Mouse (Mus musculus): ENCODE results near the gene Rnf11. TPM values are rescaled to one million over a fixed set of nuclear protein-coding genes. Genes with fewer than 3 reads are reported as not detected.

Rnf11 gene
- total and polyA plus RNA-seq, 3 experiments: 11.9 to 30.9 (median 13.7) TPM

- in situ Hi-C loops (cut with MboI; ENCODE audit: low pct_ligation_motif_present, low pct_unique_long_range_greater_than_20kb, low sequenced_read_pairs): no loop called here
- TF ChIP-seq GABPA (IDR thresholded peaks at IDR 0.05; ENCODE audit: insufficient replicate concordance, low read depth, low read length): no peak
- no peak for TF ChIP-seq TBP (conservative IDR thresholded peaks at IDR 0.05; ENCODE audit: low read depth, low read length)
- TF ChIP-seq POLR2A (IDR thresholded peaks at IDR 0.05; ENCODE audit: low read depth, low read length): no peak
- no peak for TF ChIP-seq ELF1 (IDR thresholded peaks at IDR 0.05; ENCODE audit: low read depth, low read length)
- TF ChIP-seq NELFE (IDR thresholded peaks at IDR 0.05; ENCODE audit: low read depth, low read length): no peak
- no peaks in the 10 kb centered on the region for H3K36me3 ChIP-seq (replicated peaks in 1 of 2; ENCODE audit: control insufficient read depth in 1 of 2, insufficient read depth in 1 of 2, low read length in 1 of 2)
These were observed 61.1 kb downstream of the Rnf11 start for GRCm38 (mm10) chr4:109423438-109423837.

GRCm38 (mm10) chr4:109422436-109422835 lies 62.1 kb downstream of the Rnf11 start:
- DNase-seq (ENCODE audit: extremely low read depth): no peak
- H3K27me3 ChIP-seq (replicated peaks): no peaks in the 10 kb centered on the region
- no peaks in the 10 kb centered on the region for H3K36me3 ChIP-seq (replicated peaks in 1 of 2; ENCODE audit: control insufficient read depth in 1 of 2, insufficient read depth in 1 of 2, low read length in 1 of 2)
- dilution Hi-C loops (cut with MboI; ENCODE audit: extremely low pct_ligation_motif_present, extremely low pct_unique_long_range_greater_than_20kb, low sequenced_read_pairs) (no loop called here), in situ Hi-C loops (cut with MboI; ENCODE audit: low pct_ligation_motif_present, low pct_unique_long_range_greater_than_20kb, low sequenced_read_pairs) (no loop called here)
- H3K4me1 ChIP-seq (ENCODE audit: control insufficient read depth in 1 of 2, insufficient read depth in 2 of 2): peaks cover 8 to 27% of the 10 kb centered on the region in 2 experiments
- no peak overlapping the region for H3K9ac ChIP-seq (ENCODE audit: insufficient read depth, low read depth)
- H3K4me2 ChIP-seq (ENCODE audit: insufficient read depth, low read depth, poor library complexity, severe bottlenecking): no peak overlapping the region
- no peak for TF ChIP-seq POLR2A (IDR thresholded peaks at IDR 0.05; ENCODE audit: low read depth, low read length)
- no peak for TF ChIP-seq MAZ (IDR thresholded peaks at IDR 0.05; ENCODE audit: low read depth, low read length)
- TF ChIP-seq POLR2AphosphoS2 (IDR thresholded peaks at IDR 0.05; ENCODE audit: low read depth, low read length): no peak
- no peak for TF ChIP-seq JUN (IDR thresholded peaks at IDR 0.05; ENCODE audit: insufficient read depth, low read depth, low read length)
- TF ChIP-seq KAT2A (IDR thresholded peaks at IDR 0.05; ENCODE audit: insufficient replicate concordance, low read length): no peak
- H3K79me2 ChIP-seq (replicated peaks; ENCODE audit: control insufficient read depth, extremely low read depth, insufficient read depth, poor library complexity, severe bottlenecking): no peaks in the 10 kb centered on the region
- no peak overlapping the region for H3K4me3 ChIP-seq (replicated peaks in 1 of 3; ENCODE audit: low read depth in 2 of 3, low read length in 2 of 3, poor library complexity in 1 of 3)
- H3K9me3 ChIP-seq (replicated peaks; ENCODE audit: low read length): no peaks in the 10 kb centered on the region
- H3K27ac ChIP-seq (ENCODE audit: insufficient read depth, low read depth): no peak overlapping the region

More at GRCm38 (mm10) chr4:109423438-109423837, 61.1 kb downstream of the Rnf11 start:
- DNase-seq (ENCODE audit: extremely low read depth): no peak
- Histone ChIP-seq H3K79me2 (replicated peaks; ENCODE audit: control insufficient read depth, extremely low read depth, insufficient read depth, poor library complexity, severe bottlenecking) (no peaks in the 10 kb centered on the region), H3K27ac (ENCODE audit: insufficient read depth, low read depth) (no peak overlapping the region), H3K9ac (ENCODE audit: insufficient read depth, low read depth) (no peak overlapping the region), H3K27me3 (replicated peaks) (no peaks in the 10 kb centered on the region), H3K9me3 (replicated peaks; ENCODE audit: low read length) (no peaks in the 10 kb centered on the region), H3K4me2 (ENCODE audit: insufficient read depth, low read depth, poor library complexity, severe bottlenecking) (no peak overlapping the region), H3K4me1 (ENCODE audit: control insufficient read depth in 1 of 2, insufficient read depth in 2 of 2) (peaks cover 6 to 26% of the 10 kb centered on the region in 2 experiments), H3K4me3 (replicated peaks in 1 of 3; ENCODE audit: low read depth in 2 of 3, low read length in 2 of 3, poor library complexity in 1 of 3) (no peak overlapping the region)
- dilution Hi-C loops (cut with MboI; ENCODE audit: extremely low pct_ligation_motif_present, extremely low pct_unique_long_range_greater_than_20kb, low sequenced_read_pairs): no loop called here

GRCm38 (mm10) chr4:109421608-109422007 lies 62.9 kb downstream of the Rnf11 start:
- Histone ChIP-seq H3K4me3 (replicated peaks in 1 of 3; ENCODE audit: low read depth in 2 of 3, low read length in 2 of 3, poor library complexity in 1 of 3) (no peak overlapping the region), H3K9ac (ENCODE audit: insufficient read depth, low read depth) (no peak overlapping the region), H3K27me3 (replicated peaks) (no peaks in the 10 kb centered on the region), H3K79me2 (replicated peaks; ENCODE audit: control insufficient read depth, extremely low read depth, insufficient read depth, poor library complexity, severe bottlenecking) (no peaks in the 10 kb centered on the region), H3K4me1 (ENCODE audit: control insufficient read depth in 1 of 2, insufficient read depth in 2 of 2) (peaks cover 8 to 27% of the 10 kb centered on the region in 2 experiments), H3K27ac (ENCODE audit: insufficient read depth, low read depth) (no peak overlapping the region), H3K9me3 (replicated peaks; ENCODE audit: low read length) (no peaks in the 10 kb centered on the region), H3K36me3 (replicated peaks in 1 of 2; ENCODE audit: control insufficient read depth in 1 of 2, insufficient read depth in 1 of 2, low read length in 1 of 2) (no peaks in the 10 kb centered on the region), H3K4me2 (ENCODE audit: insufficient read depth, low read depth, poor library complexity, severe bottlenecking) (no peak overlapping the region)
- in situ Hi-C loops (cut with MboI; ENCODE audit: low pct_ligation_motif_present, low pct_unique_long_range_greater_than_20kb, low sequenced_read_pairs): no loop called here
- TF ChIP-seq ELF1 (IDR thresholded peaks at IDR 0.05; ENCODE audit: low read depth, low read length): no peak
- no peak for TF ChIP-seq IRF4 (IDR thresholded peaks at IDR 0.05; ENCODE audit: low read depth, low read length)
- TF ChIP-seq SMC3 (IDR thresholded peaks at IDR 0.05; ENCODE audit: low read depth, low read length): no peak
- no peak for TF ChIP-seq MAX (IDR thresholded peaks at IDR 0.05; ENCODE audit: low read length)
- TF ChIP-seq HCFC1 (IDR thresholded peaks at IDR 0.05; ENCODE audit: low read depth, low read length): no peak
- TF ChIP-seq USF1 (IDR thresholded peaks at IDR 0.05; ENCODE audit: low read depth, low read length): no peak
- TF ChIP-seq SIN3A (IDR thresholded peaks at IDR 0.05; ENCODE audit: low read length): no peak
- TF ChIP-seq UBTF (IDR thresholded peaks at IDR 0.05; ENCODE audit: low read depth, low read length): no peak
- TF ChIP-seq JUND (conservative IDR thresholded peaks at IDR 0.05; ENCODE audit: low read depth, low read length): no peak
- no peak for TF ChIP-seq MXI1 (IDR thresholded peaks at IDR 0.05; ENCODE audit: low read depth, low read length)
- no peak for TF ChIP-seq CTCF (conservative IDR thresholded peaks at IDR 0.05 in 1 of 2, IDR thresholded peaks at IDR 0.05 in 1 of 2; ENCODE audit: low read depth in 2 of 2, low read length in 2 of 2)
- TF ChIP-seq JUN (IDR thresholded peaks at IDR 0.05; ENCODE audit: insufficient read depth, low read depth, low read length): no peak
- no peak for TF ChIP-seq MAFK (IDR thresholded peaks at IDR 0.05; ENCODE audit: insufficient replicate concordance, low read length)
- no peak for TF ChIP-seq E2F4 (IDR thresholded peaks at IDR 0.05; ENCODE audit: insufficient replicate concordance, low read depth, low read length)
- no peak for TF ChIP-seq POLR2A (IDR thresholded peaks at IDR 0.05; ENCODE audit: low read depth, low read length)
- TF ChIP-seq KAT2A (IDR thresholded peaks at IDR 0.05; ENCODE audit: insufficient replicate concordance, low read length): no peak
- TF ChIP-seq ZC3H11A (IDR thresholded peaks at IDR 0.05; ENCODE audit: low read depth, low read length): no peak
- dilution Hi-C loops (cut with MboI; ENCODE audit: extremely low pct_ligation_motif_present, extremely low pct_unique_long_range_greater_than_20kb, low sequenced_read_pairs): no loop called here
- no peak for DNase-seq (ENCODE audit: extremely low read depth)

All from CH12.LX (cell line).